Mouse (Mus musculus): Measurements from ENCODE around the gene Ak7. TPM values are rescaled to one million over a fixed set of nuclear protein-coding genes. Genes with fewer than 3 reads are reported as not detected.

Ak7 gene
- polyA plus RNA-seq, 1 experiment: 0.14 TPM

- H3K4me1 ChIP-seq (ENCODE audit: control insufficient read depth, insufficient read depth, insufficient read length, low read length): peaks cover 18% of the 10 kb centered on the region; the same call in 1 of the 2 replicates
- no peak overlapping the region for H3K4me3 ChIP-seq (ENCODE audit: low read depth, low read length)
- no peak for TF ChIP-seq POLR2A (IDR thresholded peaks at IDR 0.05; ENCODE audit: low read depth, low read length)
- TF ChIP-seq CTCF (IDR thresholded peaks at IDR 0.05; ENCODE audit: extremely low read depth, insufficient read length, insufficient replicate concordance, low read depth, low read length): no peak
- WGBS: 9% methylated on average over 10 of the region's 10 CpGs
- 0 out of 2 replicates have a peak overlapping the region, but pooled peaks have one; percentile 31 for H3K27ac ChIP-seq (ENCODE audit: insufficient read depth, low read depth, low read length)
- no peaks in the 10 kb centered on the region for H3K27me3 ChIP-seq (ENCODE audit: control insufficient read depth, insufficient read depth, low read length)
- no peaks in the 10 kb centered on the region for H3K36me3 ChIP-seq (ENCODE audit: control insufficient read depth, insufficient read depth, low read length)
Measured at GRCm38 (mm10) chr12:105759849-105760478, 54.2 kb downstream of the Ak7 start.

- Histone ChIP-seq H3K4me1 (ENCODE audit: control insufficient read depth, insufficient read depth, insufficient read length, low read length) (peaks cover 15% of the 10 kb centered on the region; the same call in 1 of the 2 replicates), H3K36me3 (ENCODE audit: control insufficient read depth, insufficient read depth, low read length) (no peaks in the 10 kb centered on the region), H3K4me3 (ENCODE audit: low read depth, low read length) (peak overlapping the region; percentile 3; the same call in 1 of the 2 replicates), H3K27ac (ENCODE audit: insufficient read depth, low read depth, low read length) (no peak overlapping the region), H3K27me3 (ENCODE audit: control insufficient read depth, insufficient read depth, low read length) (no peaks in the 10 kb centered on the region)
- 22% methylated on average over 11 of the region's 11 CpGs for WGBS
- no peak for TF ChIP-seq CTCF (IDR thresholded peaks at IDR 0.05; ENCODE audit: extremely low read depth, insufficient read length, insufficient replicate concordance, low read depth, low read length)
- TF ChIP-seq POLR2A (IDR thresholded peaks at IDR 0.05; ENCODE audit: low read depth, low read length): no peak
Measured at GRCm38 (mm10) chr12:105761171-105761570, 55.4 kb downstream of the Ak7 start.

GRCm38 (mm10) chr12:105761629-105762028 lies 55.9 kb downstream of the Ak7 start:
- H3K27me3 ChIP-seq (ENCODE audit: control insufficient read depth, insufficient read depth, low read length): no peaks in the 10 kb centered on the region
- H3K4me3 ChIP-seq (ENCODE audit: low read depth, low read length): no peak overlapping the region
- TF ChIP-seq CTCF (IDR thresholded peaks at IDR 0.05; ENCODE audit: extremely low read depth, insufficient read length, insufficient replicate concordance, low read depth, low read length) (no peak), POLR2A (IDR thresholded peaks at IDR 0.05; ENCODE audit: low read depth, low read length) (no peak)
- WGBS: 30% methylated on average over 3 of the region's 3 CpGs
- H3K36me3 ChIP-seq (ENCODE audit: control insufficient read depth, insufficient read depth, low read length): no peaks in the 10 kb centered on the region
- H3K27ac ChIP-seq (ENCODE audit: insufficient read depth, low read depth, low read length): no peak overlapping the region
- peaks cover 12% of the 10 kb centered on the region; the same call in 1 of the 2 replicates for H3K4me1 ChIP-seq (ENCODE audit: control insufficient read depth, insufficient read depth, insufficient read length, low read length)

- Histone ChIP-seq H3K4me3 (ENCODE audit: low read depth, low read length) (no peak overlapping the region), H3K36me3 (ENCODE audit: control insufficient read depth, insufficient read depth, low read length) (no peaks in the 10 kb centered on the region), H3K27me3 (ENCODE audit: control insufficient read depth, insufficient read depth, low read length) (no peaks in the 10 kb centered on the region), H3K27ac (ENCODE audit: insufficient read depth, low read depth, low read length) (no peak overlapping the region), H3K4me1 (ENCODE audit: control insufficient read depth, insufficient read depth, insufficient read length, low read length) (no peaks in the 10 kb centered on the region)
- WGBS: 71% methylated on average over 10 of the region's 10 CpGs
- TF ChIP-seq POLR2A (IDR thresholded peaks at IDR 0.05; ENCODE audit: low read depth, low read length): no peak
- TF ChIP-seq CTCF (IDR thresholded peaks at IDR 0.05; ENCODE audit: extremely low read depth, insufficient read length, insufficient replicate concordance, low read depth, low read length): no peak
Measured at GRCm38 (mm10) chr12:105769700-105770099, 63.9 kb downstream of the Ak7 start.

- TF ChIP-seq CTCF (IDR thresholded peaks at IDR 0.05; ENCODE audit: extremely low read depth, insufficient read length, insufficient replicate concordance, low read depth, low read length): no peak
- TF ChIP-seq POLR2A (IDR thresholded peaks at IDR 0.05; ENCODE audit: low read depth, low read length): no peak
- Histone ChIP-seq H3K27me3 (ENCODE audit: control insufficient read depth, insufficient read depth, low read length) (no peaks in the 10 kb centered on the region), H3K27ac (ENCODE audit: insufficient read depth, low read depth, low read length) (no peak overlapping the region), H3K4me1 (ENCODE audit: control insufficient read depth, insufficient read depth, insufficient read length, low read length) (no peaks in the 10 kb centered on the region), H3K4me3 (ENCODE audit: low read depth, low read length) (no peak overlapping the region), H3K36me3 (ENCODE audit: control insufficient read depth, insufficient read depth, low read length) (no peaks in the 10 kb centered on the region)
- WGBS: 79% methylated on average over 7 of the region's 7 CpGs
Measured at GRCm38 (mm10) chr12:105774871-105775270, 69.1 kb downstream of the Ak7 start.

GRCm38 (mm10) chr12:105777651-105778050 lies 71.9 kb downstream of the Ak7 start:
- WGBS: 88% methylated on average over 4 of the region's 4 CpGs
- TF ChIP-seq POLR2A (IDR thresholded peaks at IDR 0.05; ENCODE audit: low read depth, low read length): no peak
- no peak for TF ChIP-seq CTCF (IDR thresholded peaks at IDR 0.05; ENCODE audit: extremely low read depth, insufficient read length, insufficient replicate concordance, low read depth, low read length)
- no peaks in the 10 kb centered on the region for H3K4me1 ChIP-seq (ENCODE audit: control insufficient read depth, insufficient read depth, insufficient read length, low read length)

GRCm38 (mm10) chr12:105784196-105784999 lies 78.6 kb downstream of the Ak7 start, which contains the start of gene Papola:
Gene Papola, plus strand, starts transcription at chr12:105784694.
- H3K27me3 ChIP-seq (ENCODE audit: control insufficient read depth, insufficient read depth, low read length): no peaks in the 10 kb centered on the region
- peak within 1 kb of the TSS; percentile 98 for H3K4me3 ChIP-seq (ENCODE audit: low read depth, low read length)
- H3K27ac ChIP-seq (ENCODE audit: insufficient read depth, low read depth, low read length): peak within 1 kb of the TSS; percentile 94
- no peak for TF ChIP-seq CTCF (IDR thresholded peaks at IDR 0.05; ENCODE audit: extremely low read depth, insufficient read length, insufficient replicate concordance, low read depth, low read length)
- TF ChIP-seq POLR2A (IDR thresholded peaks at IDR 0.05; ENCODE audit: low read depth, low read length): peak; percentile 88; the same call in 1 of the 2 replicates
- under 1% methylated on average over 82 of the region's 85 CpGs for WGBS
- H3K4me1 ChIP-seq (ENCODE audit: control insufficient read depth, insufficient read depth, insufficient read length, low read length): peaks cover 3% of the 10 kb centered on the region; the same call in 1 of the 2 replicates
- no peaks in the 10 kb centered on the region; the same call in 1 of the 2 replicates for H3K36me3 ChIP-seq (ENCODE audit: control insufficient read depth, insufficient read depth, low read length)

More at GRCm38 (mm10) chr12:105777651-105778050, 71.9 kb downstream of the Ak7 start:
- H3K4me3 ChIP-seq (ENCODE audit: low read depth, low read length): no peak overlapping the region
- no peaks in the 10 kb centered on the region for H3K27me3 ChIP-seq (ENCODE audit: control insufficient read depth, insufficient read depth, low read length)
- no peaks in the 10 kb centered on the region for H3K36me3 ChIP-seq (ENCODE audit: control insufficient read depth, insufficient read depth, low read length)
- no peak overlapping the region for H3K27ac ChIP-seq (ENCODE audit: insufficient read depth, low read depth, low read length)

Measured in small intestine, adult 2 months (tissue).